Mouse (Mus musculus) retina, postnatal 1 day (tissue): ENCODE results near the gene Parl.

ENCODE experiments used
- DNase-seq: peaks from one replicate; pipeline ENCODE4 v3.0.0-alpha.2; 2012

Parl gene

DNA sequence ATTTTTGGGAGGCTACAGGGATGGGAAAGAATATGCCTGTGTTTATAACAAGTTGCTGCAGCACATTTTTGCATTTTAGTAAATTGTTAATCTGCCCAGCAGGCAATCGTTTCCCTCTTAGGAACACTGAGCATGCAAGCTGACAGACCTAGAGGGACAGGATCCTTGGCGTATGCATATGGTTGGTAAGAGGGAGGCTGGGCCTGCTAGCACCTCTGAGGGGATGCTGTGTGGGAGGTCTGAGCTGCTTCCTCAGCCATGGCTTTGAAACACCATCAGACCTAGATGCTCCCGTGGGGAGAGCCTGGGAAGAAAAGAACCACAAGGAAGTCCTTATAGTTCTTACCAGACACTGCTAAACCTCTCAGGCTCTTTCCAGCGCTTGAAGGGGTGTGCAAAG lies 67.8 kb downstream of the Parl start:
- no peak for DNase-seq
